Mouse (Mus musculus) gastrocnemius, adult 2 months (tissue): ENCODE measurements at regions not wholly inside any gene's neighbourhood (a gene's known extent, or its start where the extent isn't known, plus 50 kb on each side); places are given as distances from the start of the nearest gene placed in this dataset.

Experiments used
- DNase-seq: peaks from one replicate; pipeline ENCODE4 v3.0.0; 2022
- H3K27ac ChIP-seq: fragments of 200-600 bp; 2 replicates; pipeline ENCODE4 v1.8.1; 2022; ENCODE audit warnings: mild to moderate bottlenecking
- H3K4me3 ChIP-seq: fragments of 200-600 bp; 2 replicates; pipeline ENCODE4 v1.8.1; 2022; ENCODE audit warnings: mild to moderate bottlenecking, moderate library complexity
- CTCF ChIP-seq: fragments of 200-600 bp; IDR thresholded peaks from 2 replicates; pipeline ENCODE4 v1.8.1; 2022; ENCODE audit warnings: antibody characterized with exemption, mild to moderate bottlenecking, moderate library complexity
- intact Hi-C: fragments of 180-260 bp; cut with DNase I; formaldehyde crosslinking; loops from one replicate; pipeline ENCODE4 v1.15.1; 2025

DNA sequence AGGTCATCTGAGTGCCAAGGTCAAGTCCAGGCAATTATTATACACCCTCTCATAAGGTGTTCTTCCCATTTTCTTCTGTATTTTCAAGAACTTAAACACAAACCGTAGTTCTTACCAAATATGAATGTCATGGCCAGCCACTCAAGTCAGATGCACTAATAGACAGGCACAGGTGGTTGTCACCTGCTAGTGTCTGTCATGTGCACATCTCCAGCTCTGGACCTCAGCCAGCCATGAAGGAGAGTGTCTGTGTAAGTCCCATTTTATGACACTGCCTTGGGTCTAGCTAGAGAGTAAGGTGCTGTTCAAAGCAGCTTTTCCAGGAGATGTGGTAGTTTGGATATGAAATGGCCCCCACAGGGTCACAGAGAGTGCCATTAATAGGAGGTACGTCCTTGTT lies 68.5 kb upstream of the Igfbp3 start:
- Histone ChIP-seq H3K4me3 (no peak overlapping the region), H3K27ac (no peak overlapping the region)
- intact Hi-C loops = no loop called here
- no peak for TF ChIP-seq CTCF
- DNase-seq = no peak

DNA sequence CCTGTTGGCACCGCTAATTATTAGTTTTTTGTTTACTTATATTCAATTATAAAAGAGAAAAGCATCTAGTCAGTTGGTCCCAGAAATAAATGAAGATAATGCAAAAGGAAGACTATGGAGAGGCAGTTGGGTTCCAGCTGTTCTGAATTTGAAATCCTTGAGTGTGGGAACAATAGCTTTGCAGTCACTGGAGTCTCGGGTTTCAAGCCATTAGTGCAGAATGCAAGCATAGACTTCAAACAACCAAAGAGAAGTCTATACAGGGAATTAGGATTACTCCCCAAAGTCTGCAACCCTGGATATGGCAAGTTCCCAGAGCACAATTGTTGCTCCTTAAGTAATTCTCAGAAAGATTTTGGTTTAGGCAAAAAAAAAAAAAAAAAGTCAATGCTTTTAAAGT lies 67.9 kb upstream of the Igfbp3 start:
- DNase-seq = no peak
- Histone ChIP-seq H3K4me3 (no peak overlapping the region), H3K27ac (no peak overlapping the region)
- TF ChIP-seq CTCF = no peak
- intact Hi-C loops = no loop called here

DNA sequence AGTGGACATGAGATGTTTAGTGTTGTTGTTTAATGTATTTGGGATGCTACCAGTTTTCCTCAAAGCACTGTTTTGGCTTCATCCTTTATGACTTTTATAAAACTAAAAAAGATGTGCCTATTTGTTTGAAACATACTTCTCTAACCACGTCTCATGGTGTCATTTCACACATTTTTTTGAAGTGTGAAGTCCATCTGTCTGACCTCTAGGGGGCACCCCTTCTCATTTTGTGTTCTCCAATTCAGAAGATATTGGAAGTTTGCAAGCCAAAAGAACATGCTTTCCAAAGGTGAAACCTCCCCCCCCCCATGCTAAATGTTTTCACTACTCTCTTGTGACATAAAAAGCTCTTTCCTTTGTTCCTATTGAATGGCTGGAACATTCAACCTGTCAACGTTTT lies 66.2 kb upstream of the Igfbp3 start:
- Histone ChIP-seq H3K27ac (no peak overlapping the region), H3K4me3 (no peak overlapping the region)
- intact Hi-C loops = no loop called here
- DNase-seq = no peak
- TF ChIP-seq CTCF = peak; percentile 54

DNA sequence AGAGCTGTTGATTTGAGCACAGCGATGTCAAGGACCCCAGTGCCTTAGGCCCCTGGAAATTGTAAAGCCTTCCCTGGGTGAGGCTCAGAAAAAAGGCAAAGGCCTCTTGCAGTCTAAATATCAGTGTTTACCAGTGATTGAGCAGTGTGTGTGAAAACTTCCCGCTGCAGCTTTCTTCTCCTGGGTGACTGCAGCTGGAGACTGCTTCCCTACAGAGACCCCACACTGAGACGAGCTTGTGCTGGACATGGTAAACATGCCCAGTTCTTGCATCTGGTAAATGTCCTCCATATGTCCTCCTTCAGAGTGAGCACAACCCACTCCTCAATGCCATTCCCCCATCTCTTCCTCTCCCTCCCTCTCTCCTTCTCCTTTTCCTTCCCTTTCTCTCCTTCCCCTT lies 58.8 kb upstream of the Igfbp3 start:
- intact Hi-C loops = no loop called here
- no peak for TF ChIP-seq CTCF
- H3K4me3 ChIP-seq = no peak overlapping the region

DNA sequence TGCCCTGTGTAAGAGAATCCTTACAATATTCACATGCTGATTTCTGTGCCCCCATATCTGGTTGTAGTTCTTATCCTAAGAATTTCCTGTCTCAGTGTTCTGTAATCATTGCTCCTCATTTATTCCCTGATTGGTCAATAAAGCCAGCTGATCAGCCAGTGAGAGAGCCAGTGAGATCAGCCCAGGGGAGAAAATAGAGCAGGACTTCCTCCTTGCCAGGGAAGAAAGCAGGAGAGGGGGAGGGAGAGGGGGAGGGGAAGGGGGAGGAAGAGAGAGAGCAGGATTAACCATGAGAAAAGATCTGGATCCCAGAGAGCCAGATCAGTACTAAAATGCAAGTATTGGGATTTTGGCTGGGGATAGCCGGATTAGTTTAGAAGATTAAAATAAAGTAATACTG lies 57.2 kb upstream of the Igfbp3 start:
- intact Hi-C loops = no loop called here
- TF ChIP-seq CTCF = no peak
- Histone ChIP-seq H3K27ac (no peak overlapping the region), H3K4me3 (no peak overlapping the region)
- DNase-seq = no peak

More for the DNA sequence above, 58.8 kb upstream of the Igfbp3 start:
- no peak for DNase-seq
- H3K27ac ChIP-seq = no peak overlapping the region

DNA sequence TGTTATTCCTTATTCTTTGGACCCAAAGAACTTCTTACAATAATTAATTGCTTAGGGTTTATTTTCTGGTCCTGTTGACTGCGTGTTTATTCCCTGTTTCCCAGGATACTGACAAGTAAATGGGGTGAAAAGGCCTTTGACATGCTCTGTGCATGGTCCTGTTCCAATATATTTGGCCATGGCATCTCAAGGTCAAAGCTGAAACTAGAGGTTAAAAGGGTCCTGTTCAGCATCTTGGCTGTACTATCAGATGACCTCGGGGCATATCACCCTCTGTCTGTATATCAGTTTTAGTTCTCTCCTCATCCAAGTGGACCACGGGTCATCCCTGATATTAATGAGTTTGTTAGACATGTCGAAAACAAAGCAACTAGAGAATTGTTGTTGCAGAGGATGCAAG lies 50.2 kb upstream of the Igfbp3 start:
- Histone ChIP-seq H3K4me3 (no peak overlapping the region), H3K27ac (no peak overlapping the region)
- intact Hi-C loops = no loop called here
- TF ChIP-seq CTCF = no peak
- no peak for DNase-seq
